Mouse (Mus musculus): ENCODE results near the gene Arfgef2.

Gene Arfgef2

GRCm38 (mm10) chr2:166826491-166827224 lies 21.3 kb downstream of the Arfgef2 start:
- TF ChIP-seq POU5F1 (IDR thresholded peaks at IDR 0.05; ENCODE audit: borderline replicate concordance, low read length) (no peak), CTCF (conservative IDR thresholded peaks at IDR 0.05; ENCODE audit: low read length) (no peak), NANOG (IDR thresholded peaks at IDR 0.05; ENCODE audit: borderline replicate concordance, low read length) (no peak)
- H3K4me3 ChIP-seq (replicated peaks; ENCODE audit: low read length) = no peak overlapping the region
- H3K9me3 ChIP-seq (ENCODE audit: low read length) = no peaks in the 10 kb centered on the region
- H3K27me3 ChIP-seq (ENCODE audit: insufficient read depth, low read length) = no peaks in the 10 kb centered on the region
- H3K36me3 ChIP-seq (ENCODE audit: insufficient read depth, low read length) = peaks cover 49% of the 10 kb centered on the region
- H3K4me1 ChIP-seq (replicated peaks; ENCODE audit: low read depth, low read length) = peaks cover 14% of the 10 kb centered on the region

GRCm38 (mm10) chr2:166828306-166828705 lies 22.9 kb downstream of the Arfgef2 start:
- TF ChIP-seq CTCF (conservative IDR thresholded peaks at IDR 0.05; ENCODE audit: low read length) (no peak), POU5F1 (IDR thresholded peaks at IDR 0.05; ENCODE audit: borderline replicate concordance, low read length) (no peak), NANOG (IDR thresholded peaks at IDR 0.05; ENCODE audit: borderline replicate concordance, low read length) (no peak)
- Histone ChIP-seq H3K4me1 (replicated peaks; ENCODE audit: low read depth, low read length) (no peaks in the 10 kb centered on the region), H3K27me3 (ENCODE audit: insufficient read depth, low read length) (no peaks in the 10 kb centered on the region), H3K9me3 (ENCODE audit: low read length) (no peaks in the 10 kb centered on the region), H3K4me3 (replicated peaks; ENCODE audit: low read length) (no peak overlapping the region), H3K36me3 (ENCODE audit: insufficient read depth, low read length) (peaks cover 51% of the 10 kb centered on the region)

GRCm38 (mm10) chr2:166830350-166830749 lies 25.0 kb downstream of the Arfgef2 start:
- H3K36me3 ChIP-seq (ENCODE audit: insufficient read depth, low read length) = peaks cover 67% of the 10 kb centered on the region
- no peaks in the 10 kb centered on the region for H3K27me3 ChIP-seq (ENCODE audit: insufficient read depth, low read length)
- H3K4me3 ChIP-seq (replicated peaks; ENCODE audit: low read length) = no peak overlapping the region
- no peaks in the 10 kb centered on the region for H3K9me3 ChIP-seq (ENCODE audit: low read length)
- 0 out of 2 replicates have a peak, but pooled peaks cover 3% of the 10 kb centered on the region for H3K4me1 ChIP-seq (replicated peaks; ENCODE audit: low read depth, low read length)
- no peak for TF ChIP-seq POU5F1 (IDR thresholded peaks at IDR 0.05; ENCODE audit: borderline replicate concordance, low read length)
- no peak for TF ChIP-seq NANOG (IDR thresholded peaks at IDR 0.05; ENCODE audit: borderline replicate concordance, low read length)
- no peak for TF ChIP-seq CTCF (conservative IDR thresholded peaks at IDR 0.05; ENCODE audit: low read length)

- Histone ChIP-seq H3K4me1 (replicated peaks; ENCODE audit: low read depth, low read length) (0 out of 2 replicates have a peak, but pooled peaks cover 6% of the 10 kb centered on the region), H3K4me3 (replicated peaks; ENCODE audit: low read length) (no peak overlapping the region), H3K27me3 (ENCODE audit: insufficient read depth, low read length) (no peaks in the 10 kb centered on the region), H3K9me3 (ENCODE audit: low read length) (no peaks in the 10 kb centered on the region), H3K36me3 (ENCODE audit: insufficient read depth, low read length) (peaks cover 71% of the 10 kb centered on the region)
- TF ChIP-seq POU5F1 (IDR thresholded peaks at IDR 0.05; ENCODE audit: borderline replicate concordance, low read length) (no peak), CTCF (conservative IDR thresholded peaks at IDR 0.05; ENCODE audit: low read length) (no peak)
Measured at GRCm38 (mm10) chr2:166834091-166834490, 28.7 kb downstream of the Arfgef2 start.

GRCm38 (mm10) chr2:166834796-166835195 lies 29.4 kb downstream of the Arfgef2 start:
- TF ChIP-seq POU5F1 (IDR thresholded peaks at IDR 0.05; ENCODE audit: borderline replicate concordance, low read length) = no peak
- no peak for TF ChIP-seq CTCF (conservative IDR thresholded peaks at IDR 0.05; ENCODE audit: low read length)
- no peak for TF ChIP-seq NANOG (IDR thresholded peaks at IDR 0.05; ENCODE audit: borderline replicate concordance, low read length)
- H3K9me3 ChIP-seq (ENCODE audit: low read length) = no peaks in the 10 kb centered on the region
- H3K27me3 ChIP-seq (ENCODE audit: insufficient read depth, low read length) = no peaks in the 10 kb centered on the region
- peaks cover 69% of the 10 kb centered on the region for H3K36me3 ChIP-seq (ENCODE audit: insufficient read depth, low read length)
- H3K4me1 ChIP-seq (replicated peaks; ENCODE audit: low read depth, low read length) = 0 out of 2 replicates have a peak, but pooled peaks cover 6% of the 10 kb centered on the region
- no peak overlapping the region for H3K4me3 ChIP-seq (replicated peaks; ENCODE audit: low read length)

GRCm38 (mm10) chr2:166835581-166835980 lies 30.2 kb downstream of the Arfgef2 start:
- H3K4me1 ChIP-seq (replicated peaks; ENCODE audit: low read depth, low read length) = 0 out of 2 replicates have a peak, but pooled peaks cover 6% of the 10 kb centered on the region
- H3K4me3 ChIP-seq (replicated peaks; ENCODE audit: low read length) = no peak overlapping the region
- TF ChIP-seq POU5F1 (IDR thresholded peaks at IDR 0.05; ENCODE audit: borderline replicate concordance, low read length) (no peak), NANOG (IDR thresholded peaks at IDR 0.05; ENCODE audit: borderline replicate concordance, low read length) (no peak), CTCF (conservative IDR thresholded peaks at IDR 0.05; ENCODE audit: low read length) (no peak)
- H3K9me3 ChIP-seq (ENCODE audit: low read length) = no peaks in the 10 kb centered on the region
- H3K36me3 ChIP-seq (ENCODE audit: insufficient read depth, low read length) = peaks cover 65% of the 10 kb centered on the region
- no peaks in the 10 kb centered on the region for H3K27me3 ChIP-seq (ENCODE audit: insufficient read depth, low read length)

- H3K9me3 ChIP-seq (ENCODE audit: low read length) = no peaks in the 10 kb centered on the region
- H3K36me3 ChIP-seq (ENCODE audit: insufficient read depth, low read length) = peaks cover 78% of the 10 kb centered on the region
- H3K27me3 ChIP-seq (ENCODE audit: insufficient read depth, low read length) = no peaks in the 10 kb centered on the region
- 0 out of 2 replicates have a peak, but pooled peaks cover 11% of the 10 kb centered on the region for H3K4me1 ChIP-seq (replicated peaks; ENCODE audit: low read depth, low read length)
- TF ChIP-seq POU5F1 (IDR thresholded peaks at IDR 0.05; ENCODE audit: borderline replicate concordance, low read length) (no peak), CTCF (conservative IDR thresholded peaks at IDR 0.05; ENCODE audit: low read length) (no peak), NANOG (IDR thresholded peaks at IDR 0.05; ENCODE audit: borderline replicate concordance, low read length) (no peak)
- no peak overlapping the region for H3K4me3 ChIP-seq (replicated peaks; ENCODE audit: low read length)
Measured at GRCm38 (mm10) chr2:166841813-166842212, 36.4 kb downstream of the Arfgef2 start.

GRCm38 (mm10) chr2:166850691-166851090 lies 45.3 kb downstream of the Arfgef2 start:
- Histone ChIP-seq H3K4me1 (replicated peaks; ENCODE audit: low read depth, low read length) (no peaks in the 10 kb centered on the region), H3K4me3 (replicated peaks; ENCODE audit: low read length) (no peak overlapping the region), H3K36me3 (ENCODE audit: insufficient read depth, low read length) (peaks cover 84% of the 10 kb centered on the region), H3K9me3 (ENCODE audit: low read length) (peaks cover 4% of the 10 kb centered on the region; the same call in 1 of the 2 replicates), H3K27me3 (ENCODE audit: insufficient read depth, low read length) (no peaks in the 10 kb centered on the region)
- TF ChIP-seq POU5F1 (IDR thresholded peaks at IDR 0.05; ENCODE audit: borderline replicate concordance, low read length) (no peak), NANOG (IDR thresholded peaks at IDR 0.05; ENCODE audit: borderline replicate concordance, low read length) (no peak), CTCF (conservative IDR thresholded peaks at IDR 0.05; ENCODE audit: low read length) (no peak)

Measured in E14TG2a.4 (cell line).